Mouse (Mus musculus) cerebral cortex, adult 2 months (tissue): ENCODE results near the gene Zfp740.

Source experiments
- WGBS: fragments of 180-500 bp; shearing (Covaris S2); methylation state at CpG from one replicate; pipeline ENCODE4 v1.1.7; 2018; 5-methylcytosine and 5-hydroxymethylcytosine counted together

The Zfp740 gene

GRCm38 (mm10) chr15:102192820-102193386, 10.1 kb upstream of the Zfp740 start:
- 77% methylated on average over 5 of the region's 5 CpGs for WGBS

GRCm38 (mm10) chr15:102193652-102194051, 9.4 kb upstream of the Zfp740 start:
- WGBS = 88% methylated on average over 4 of the region's 4 CpGs

- 64% methylated on average over 4 of the region's 4 CpGs for WGBS
Measured at GRCm38 (mm10) chr15:102194439-102194838, 8.6 kb upstream of the Zfp740 start.

GRCm38 (mm10) chr15:102195373-102195772, 7.7 kb upstream of the Zfp740 start:
- 73% methylated on average over 4 of the region's 4 CpGs for WGBS

GRCm38 (mm10) chr15:102198841-102199240, 4.2 kb upstream of the Zfp740 start:
- WGBS = 78% methylated on average over 4 of the region's 4 CpGs

- 2% methylated on average over 29 of the region's 72 CpGs for WGBS
Measured at GRCm38 (mm10) chr15:102203835-102204381, 859 bp downstream of the Zfp740 start.

GRCm38 (mm10) chr15:102204674-102205505, 1.8 kb downstream of the Zfp740 start, which contains the start of gene Csad:
Gene Csad (minus strand): TSS chr15:102204724.
- 27% methylated on average over 19 of the region's 19 CpGs for WGBS

- WGBS = 14% methylated on average over 8 of the region's 8 CpGs
Measured at GRCm38 (mm10) chr15:102205779-102206178, 2.7 kb downstream of the Zfp740 start.

GRCm38 (mm10) chr15:102207351-102207750, 4.3 kb downstream of the Zfp740 start:
- WGBS = 53% methylated on average over 3 of the region's 3 CpGs

- WGBS = 83% methylated on average over 9 of the region's 9 CpGs
Measured at GRCm38 (mm10) chr15:102208092-102208561, 5.1 kb downstream of the Zfp740 start.

GRCm38 (mm10) chr15:102209114-102209513, 6.1 kb downstream of the Zfp740 start:
- 90% methylated on average over 8 of the region's 8 CpGs for WGBS

GRCm38 (mm10) chr15:102210816-102211215, 7.8 kb downstream of the Zfp740 start:
- WGBS = 90% methylated on average over 4 of the region's 4 CpGs

- 77% methylated on average over 6 of the region's 6 CpGs for WGBS
Measured at GRCm38 (mm10) chr15:102211895-102212294, 8.8 kb downstream of the Zfp740 start.

- WGBS = 61% methylated on average over 2 of the region's 2 CpGs
Measured at GRCm38 (mm10) chr15:102214132-102214531, 11.1 kb downstream of the Zfp740 start.

GRCm38 (mm10) chr15:102215624-102216023, 12.6 kb downstream of the Zfp740 start:
- WGBS = 84% methylated on average over 6 of the region's 6 CpGs

- 82% methylated on average over 16 of the region's 16 CpGs for WGBS
Measured at GRCm38 (mm10) chr15:102216459-102217228, 13.6 kb downstream of the Zfp740 start.

GRCm38 (mm10) chr15:102217325-102217724, 14.3 kb downstream of the Zfp740 start:
- WGBS = 45% methylated on average over 7 of the region's 7 CpGs

GRCm38 (mm10) chr15:102222386-102222785, 19.3 kb downstream of the Zfp740 start:
- WGBS = 33% methylated on average over 10 of the region's 10 CpGs

GRCm38 (mm10) chr15:102224186-102224991, 21.3 kb downstream of the Zfp740 start:
- 4% methylated on average over 43 of the region's 43 CpGs for WGBS

- WGBS = 22% methylated on average over 21 of the region's 21 CpGs
Measured at GRCm38 (mm10) chr15:102224992-102225617, 22.1 kb downstream of the Zfp740 start.

GRCm38 (mm10) chr15:102225619-102226018, 22.6 kb downstream of the Zfp740 start:
- WGBS = 84% methylated on average over 6 of the region's 6 CpGs
